Mouse (Mus musculus): ENCODE measurements at regions not wholly inside any gene's neighbourhood (a gene's known extent, or its start where the extent isn't known, plus 50 kb on each side); places are given as distances from the start of the nearest gene placed in this dataset.

DNA sequence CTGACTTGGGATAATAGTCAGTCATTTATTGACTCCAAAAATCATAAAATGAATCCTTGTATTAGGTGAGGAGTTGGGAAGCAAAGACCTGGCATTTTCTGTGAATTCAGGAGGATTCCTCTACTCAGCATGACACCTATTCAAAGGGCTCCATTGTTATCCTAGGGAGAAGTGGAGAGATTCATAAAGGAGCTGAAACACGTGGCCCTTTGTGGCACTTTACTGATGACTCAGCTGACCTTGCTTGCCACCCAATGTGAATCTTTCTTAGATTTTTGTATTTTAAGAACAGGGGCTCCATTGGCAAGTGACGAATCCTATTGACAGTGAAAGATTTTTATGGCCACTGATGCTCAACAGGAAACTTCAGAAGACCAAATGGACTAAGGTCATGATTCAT, 619.2 kb upstream of the Pkn2 start:
- H3K36me3 ChIP-seq (ENCODE audit: control insufficient read depth, insufficient read depth, low read length): no peaks in the 10 kb centered on the region
- no peak overlapping the region for H3K4me3 ChIP-seq (ENCODE audit: insufficient read depth, low read depth, low read length)
- H3K27me3 ChIP-seq (replicated peaks; ENCODE audit: control insufficient read depth, insufficient read depth, low read length): no peaks in the 10 kb centered on the region
- TF ChIP-seq CTCF (conservative IDR thresholded peaks at IDR 0.05; ENCODE audit: insufficient read depth, insufficient read length, low read depth, low read length) (no peak), POLR2A (IDR thresholded peaks at IDR 0.05; ENCODE audit: low read depth, low read length) (no peak)
- H3K27ac ChIP-seq (ENCODE audit: insufficient read depth, low read depth, low read length): no peak overlapping the region
- H3K4me1 ChIP-seq (ENCODE audit: control insufficient read depth, insufficient read depth, low read length): no peaks in the 10 kb centered on the region
- DNase-seq: no peak
- WGBS: 56% methylated on average over 2 of the region's 2 CpGs

DNA sequence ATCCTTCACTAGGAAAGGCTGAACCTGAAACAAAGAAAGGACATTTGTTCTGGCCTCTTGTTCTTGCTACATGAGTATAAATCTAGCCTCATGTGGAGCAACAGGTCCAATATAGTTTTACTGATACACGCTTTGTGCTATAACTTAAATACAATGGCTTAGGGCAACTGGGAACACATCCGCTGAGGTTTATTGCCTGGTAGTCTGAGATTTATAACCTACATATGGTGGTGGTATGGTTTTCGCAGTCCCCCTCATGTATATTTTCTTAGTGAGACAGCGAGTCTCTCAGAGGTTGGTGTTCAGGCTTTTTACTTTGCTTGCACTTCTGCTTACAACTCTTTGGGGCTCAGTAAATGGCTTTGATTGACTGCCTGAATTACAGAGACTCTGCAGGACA, 613.6 kb upstream of the Pkn2 start:
- H3K4me1 ChIP-seq (ENCODE audit: control insufficient read depth, insufficient read depth, low read length): no peaks in the 10 kb centered on the region
- TF ChIP-seq POLR2A (IDR thresholded peaks at IDR 0.05; ENCODE audit: low read depth, low read length) (no peak), CTCF (conservative IDR thresholded peaks at IDR 0.05; ENCODE audit: insufficient read depth, insufficient read length, low read depth, low read length) (no peak)
- H3K27me3 ChIP-seq (replicated peaks; ENCODE audit: control insufficient read depth, insufficient read depth, low read length): no peaks in the 10 kb centered on the region
- DNase-seq: no peak
- no peak overlapping the region for H3K4me3 ChIP-seq (ENCODE audit: insufficient read depth, low read depth, low read length)
- no peak overlapping the region for H3K27ac ChIP-seq (ENCODE audit: insufficient read depth, low read depth, low read length)
- WGBS: 60% methylated on average over 4 of the region's 4 CpGs
- no peaks in the 10 kb centered on the region for H3K36me3 ChIP-seq (ENCODE audit: control insufficient read depth, insufficient read depth, low read length)

DNA sequence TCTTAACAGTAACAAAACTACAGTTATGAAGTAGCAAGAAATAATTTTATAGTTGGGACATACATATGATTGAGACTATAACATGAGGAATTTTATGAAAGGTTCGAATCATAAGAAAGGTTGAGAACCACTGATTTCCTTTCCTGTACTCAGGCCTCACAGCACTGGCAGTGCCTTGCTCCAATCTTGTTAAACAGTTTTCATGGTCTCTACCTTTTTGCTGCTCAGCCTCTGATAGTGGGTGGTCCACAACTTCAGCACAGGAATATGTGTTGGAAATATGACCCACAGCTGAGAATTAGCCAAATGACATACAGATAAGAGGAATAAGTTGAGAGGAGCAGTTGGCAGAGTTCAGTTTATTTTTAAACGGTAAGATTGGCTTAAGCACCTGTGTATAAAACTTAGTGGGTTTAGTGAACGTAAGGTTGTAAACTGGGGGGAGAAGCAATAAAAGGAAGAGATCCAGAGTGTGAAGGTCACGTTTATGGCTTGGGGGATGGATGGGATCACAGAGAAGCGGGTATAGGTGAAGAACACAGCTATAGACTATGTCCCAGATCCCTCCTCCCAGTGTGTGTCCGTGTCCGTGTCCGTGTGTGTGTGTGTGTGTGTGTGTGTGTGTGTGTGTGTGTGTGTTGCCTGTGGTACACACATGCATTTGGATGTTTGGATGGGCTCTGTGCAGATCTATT, 596.3 kb upstream of the Pkn2 start:
- Histone ChIP-seq H3K36me3 (ENCODE audit: control insufficient read depth, insufficient read depth, low read length) (no peaks in the 10 kb centered on the region), H3K4me1 (ENCODE audit: control insufficient read depth, insufficient read depth, low read length) (no peaks in the 10 kb centered on the region), H3K27me3 (replicated peaks; ENCODE audit: control insufficient read depth, insufficient read depth, low read length) (no peaks in the 10 kb centered on the region), H3K27ac (ENCODE audit: insufficient read depth, low read depth, low read length) (no peak overlapping the region), H3K4me3 (ENCODE audit: insufficient read depth, low read depth, low read length) (no peak overlapping the region)
- TF ChIP-seq CTCF (conservative IDR thresholded peaks at IDR 0.05; ENCODE audit: insufficient read depth, insufficient read length, low read depth, low read length) (no peak), POLR2A (IDR thresholded peaks at IDR 0.05; ENCODE audit: low read depth, low read length) (no peak)
- DNase-seq: no peak
- WGBS: 58% methylated on average over 8 of the region's 8 CpGs

GRCm38 (mm10) chr3:143475461-143475860, 593.7 kb upstream of the Pkn2 start:
- no peaks in the 10 kb centered on the region for H3K27me3 ChIP-seq (replicated peaks; ENCODE audit: control insufficient read depth, insufficient read depth, low read length)
- no peaks in the 10 kb centered on the region for H3K4me1 ChIP-seq (ENCODE audit: control insufficient read depth, insufficient read depth, low read length)
- no peak for DNase-seq
- TF ChIP-seq POLR2A (IDR thresholded peaks at IDR 0.05; ENCODE audit: low read depth, low read length) (no peak), CTCF (conservative IDR thresholded peaks at IDR 0.05; ENCODE audit: insufficient read depth, insufficient read length, low read depth, low read length) (no peak)
- no peak overlapping the region for H3K4me3 ChIP-seq (ENCODE audit: insufficient read depth, low read depth, low read length)
- H3K36me3 ChIP-seq (ENCODE audit: control insufficient read depth, insufficient read depth, low read length): no peaks in the 10 kb centered on the region
- H3K27ac ChIP-seq (ENCODE audit: insufficient read depth, low read depth, low read length): no peak overlapping the region
- WGBS: 63% methylated on average over 5 of the region's 5 CpGs

GRCm38 (mm10) chr3:143447005-143447709, 565.4 kb upstream of the Pkn2 start:
- no peaks in the 10 kb centered on the region; the same call in 1 of the 2 replicates for H3K27me3 ChIP-seq (replicated peaks; ENCODE audit: control insufficient read depth, insufficient read depth, low read length)
- TF ChIP-seq CTCF (conservative IDR thresholded peaks at IDR 0.05; ENCODE audit: insufficient read depth, insufficient read length, low read depth, low read length) (no peak), POLR2A (IDR thresholded peaks at IDR 0.05; ENCODE audit: low read depth, low read length) (no peak)
- no peaks in the 10 kb centered on the region for H3K36me3 ChIP-seq (ENCODE audit: control insufficient read depth, insufficient read depth, low read length)
- DNase-seq: no peak
- H3K4me1 ChIP-seq (ENCODE audit: control insufficient read depth, insufficient read depth, low read length): no peaks in the 10 kb centered on the region; the same call in 1 of the 2 replicates
- no peak overlapping the region for H3K27ac ChIP-seq (ENCODE audit: insufficient read depth, low read depth, low read length)
- H3K4me3 ChIP-seq (ENCODE audit: insufficient read depth, low read depth, low read length): no peak overlapping the region
- WGBS: 61% methylated on average over 7 of the region's 7 CpGs

DNA sequence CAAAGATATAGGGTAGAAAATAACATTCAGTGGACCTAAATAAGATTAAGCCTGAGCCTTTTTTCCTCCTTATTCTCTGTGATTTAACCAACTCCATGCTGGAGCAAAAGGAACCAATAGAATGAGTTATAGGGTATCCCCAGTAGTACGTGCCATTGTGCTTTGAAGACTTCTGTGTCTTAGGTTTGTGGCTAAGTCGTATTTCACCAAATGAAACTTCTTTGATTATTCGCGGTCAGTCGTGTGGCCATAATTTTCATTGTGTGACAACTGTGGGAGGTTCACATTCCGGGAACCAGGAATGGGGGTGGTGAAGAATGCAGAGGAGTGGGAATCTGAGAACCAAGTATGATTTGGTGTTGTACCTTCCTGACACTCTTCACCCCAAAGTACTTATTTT, 535.6 kb upstream of the Pkn2 start:
- TF ChIP-seq POLR2A (IDR thresholded peaks at IDR 0.05; ENCODE audit: low read depth, low read length) (no peak), CTCF (conservative IDR thresholded peaks at IDR 0.05; ENCODE audit: insufficient read depth, insufficient read length, low read depth, low read length) (no peak)
- Histone ChIP-seq H3K27ac (ENCODE audit: insufficient read depth, low read depth, low read length) (no peak overlapping the region), H3K4me1 (ENCODE audit: control insufficient read depth, insufficient read depth, low read length) (no peaks in the 10 kb centered on the region), H3K27me3 (replicated peaks; ENCODE audit: control insufficient read depth, insufficient read depth, low read length) (no peaks in the 10 kb centered on the region; the same call in 1 of the 2 replicates), H3K4me3 (ENCODE audit: insufficient read depth, low read depth, low read length) (no peak overlapping the region), H3K36me3 (ENCODE audit: control insufficient read depth, insufficient read depth, low read length) (no peaks in the 10 kb centered on the region)
- 48% methylated on average over 6 of the region's 6 CpGs for WGBS
- DNase-seq: no peak

- no peak overlapping the region for H3K4me3 ChIP-seq (ENCODE audit: insufficient read depth, low read depth, low read length)
These were observed 529.9 kb upstream of the Pkn2 start for GRCm38 (mm10) chr3:143411655-143412054.

More at GRCm38 (mm10) chr3:143411655-143412054, 529.9 kb upstream of the Pkn2 start:
- no peak for TF ChIP-seq CTCF (conservative IDR thresholded peaks at IDR 0.05; ENCODE audit: insufficient read depth, insufficient read length, low read depth, low read length)
- Histone ChIP-seq H3K36me3 (ENCODE audit: control insufficient read depth, insufficient read depth, low read length) (no peaks in the 10 kb centered on the region), H3K27me3 (replicated peaks; ENCODE audit: control insufficient read depth, insufficient read depth, low read length) (0 out of 2 replicates have a peak, but pooled peaks cover 1% of the 10 kb centered on the region), H3K27ac (ENCODE audit: insufficient read depth, low read depth, low read length) (no peak overlapping the region), H3K4me1 (ENCODE audit: control insufficient read depth, insufficient read depth, low read length) (no peaks in the 10 kb centered on the region)
- peak; percentile 51 for DNase-seq
- 24% methylated on average over 4 of the region's 4 CpGs for WGBS

Measured in kidney, adult 2 months (tissue).